Mouse (Mus musculus) testis, adult 2 months (tissue): ENCODE measurements around the gene 4930404N11Rik.

ENCODE experiments used
- CTCF ChIP-seq: fragments of 200-500 bp; IDR thresholded peaks from 2 replicates; pipeline ENCODE4 v1.5.1; 2012; ENCODE audit warnings: low read depth, mild to moderate bottlenecking, inconsistent platforms, low read length, moderate library complexity; ENCODE audit not compliant: control insufficient read depth, insufficient read depth, insufficient replicate concordance
- POLR2A ChIP-seq: fragments of 200-500 bp; IDR thresholded peaks from 2 replicates; pipeline ENCODE4 v1.6.1; 2012; ENCODE audit warnings: low read depth, mild to moderate bottlenecking, inconsistent platforms, low read length, moderate library complexity; ENCODE audit not compliant: control insufficient read depth

- TF ChIP-seq CTCF (no peak), POLR2A (no peak)
These were observed 6.8 kb downstream of the 4930404N11Rik start for GRCm38 (mm10) chr10:81358841-81359240.
